Mouse (Mus musculus): ENCODE results near the gene Hamp2. TPM values are rescaled to one million over a fixed set of nuclear protein-coding genes. Genes with fewer than 3 reads are reported as not detected.

The Hamp2 gene
- polyA plus RNA-seq, 1 experiment from 2014 or later: not detected

GRCm38 (mm10) chr7:30891746-30892145, 32.7 kb downstream of the Hamp2 start:
- DNase-seq (ENCODE audit: low spot score): no peak
- Histone ChIP-seq H3K4me1 (replicated peaks; ENCODE audit: control insufficient read depth, insufficient read depth, low read length) (no peaks in the 10 kb centered on the region), H3K36me3 (ENCODE audit: control insufficient read depth, insufficient read depth, low read length) (no peaks in the 10 kb centered on the region), H3K4me3 (ENCODE audit: low read depth, low read length) (no peak overlapping the region), H3K27ac (ENCODE audit: low read depth, low read length) (no peak overlapping the region), H3K9ac (ENCODE audit: low read depth, low read length) (no peak overlapping the region), H3K9me3 (ENCODE audit: control insufficient read depth, low read length) (no peaks in the 10 kb centered on the region), H3K4me2 (no peak overlapping the region), H3K27me3 (replicated peaks; ENCODE audit: control insufficient read depth, insufficient read depth, low read length) (no peaks in the 10 kb centered on the region)
- ATAC-seq (replicated peaks; ENCODE audit: low FRiP score): no peak
- 82% methylated on average over 9 of the region's 9 CpGs for WGBS

GRCm38 (mm10) chr7:30890681-30891080, 33.8 kb downstream of the Hamp2 start:
- Histone ChIP-seq H3K9ac (ENCODE audit: low read depth, low read length) (no peak overlapping the region), H3K4me2 (no peak overlapping the region), H3K4me3 (ENCODE audit: low read depth, low read length) (no peak overlapping the region), H3K27me3 (replicated peaks; ENCODE audit: control insufficient read depth, insufficient read depth, low read length) (no peaks in the 10 kb centered on the region), H3K27ac (ENCODE audit: low read depth, low read length) (no peak overlapping the region), H3K4me1 (replicated peaks; ENCODE audit: control insufficient read depth, insufficient read depth, low read length) (no peaks in the 10 kb centered on the region), H3K36me3 (ENCODE audit: control insufficient read depth, insufficient read depth, low read length) (no peaks in the 10 kb centered on the region), H3K9me3 (ENCODE audit: control insufficient read depth, low read length) (no peaks in the 10 kb centered on the region)
- DNase-seq (ENCODE audit: low spot score): no peak
- no peak for ATAC-seq (replicated peaks; ENCODE audit: low FRiP score)
- WGBS: 49% methylated on average over 2 of the region's 2 CpGs

GRCm38 (mm10) chr7:30888786-30889185, 35.7 kb downstream of the Hamp2 start:
- H3K27ac ChIP-seq (ENCODE audit: low read depth, low read length): no peak overlapping the region
- H3K9me3 ChIP-seq (ENCODE audit: control insufficient read depth, low read length): no peaks in the 10 kb centered on the region
- H3K9ac ChIP-seq (ENCODE audit: low read depth, low read length): no peak overlapping the region
- DNase-seq (ENCODE audit: low spot score) (no peak), ATAC-seq (replicated peaks; ENCODE audit: low FRiP score) (no peak)
- 82% methylated on average over 7 of the region's 7 CpGs for WGBS
- H3K4me3 ChIP-seq (ENCODE audit: low read depth, low read length): no peak overlapping the region
- H3K36me3 ChIP-seq (ENCODE audit: control insufficient read depth, insufficient read depth, low read length): no peaks in the 10 kb centered on the region
- no peaks in the 10 kb centered on the region for H3K27me3 ChIP-seq (replicated peaks; ENCODE audit: control insufficient read depth, insufficient read depth, low read length)
- H3K4me1 ChIP-seq (replicated peaks; ENCODE audit: control insufficient read depth, insufficient read depth, low read length): no peaks in the 10 kb centered on the region
- no peak overlapping the region for H3K4me2 ChIP-seq

GRCm38 (mm10) chr7:30887568-30888188, 36.8 kb downstream of the Hamp2 start:
- Histone ChIP-seq H3K9me3 (ENCODE audit: control insufficient read depth, low read length) (no peaks in the 10 kb centered on the region), H3K27ac (ENCODE audit: low read depth, low read length) (no peak overlapping the region), H3K4me2 (no peak overlapping the region), H3K4me3 (ENCODE audit: low read depth, low read length) (no peak overlapping the region), H3K9ac (ENCODE audit: low read depth, low read length) (no peak overlapping the region), H3K27me3 (replicated peaks; ENCODE audit: control insufficient read depth, insufficient read depth, low read length) (no peaks in the 10 kb centered on the region), H3K36me3 (ENCODE audit: control insufficient read depth, insufficient read depth, low read length) (no peaks in the 10 kb centered on the region), H3K4me1 (replicated peaks; ENCODE audit: control insufficient read depth, insufficient read depth, low read length) (no peaks in the 10 kb centered on the region)
- ATAC-seq (replicated peaks; ENCODE audit: low FRiP score) (no peak), DNase-seq (ENCODE audit: low spot score) (no peak)
- 76% methylated on average over 14 of the region's 14 CpGs for WGBS

GRCm38 (mm10) chr7:30886852-30887251, 37.6 kb downstream of the Hamp2 start:
- Histone ChIP-seq H3K36me3 (ENCODE audit: control insufficient read depth, insufficient read depth, low read length) (no peaks in the 10 kb centered on the region), H3K4me1 (replicated peaks; ENCODE audit: control insufficient read depth, insufficient read depth, low read length) (no peaks in the 10 kb centered on the region), H3K4me2 (no peak overlapping the region), H3K9ac (ENCODE audit: low read depth, low read length) (no peak overlapping the region), H3K27me3 (replicated peaks; ENCODE audit: control insufficient read depth, insufficient read depth, low read length) (no peaks in the 10 kb centered on the region), H3K4me3 (ENCODE audit: low read depth, low read length) (no peak overlapping the region), H3K27ac (ENCODE audit: low read depth, low read length) (no peak overlapping the region), H3K9me3 (ENCODE audit: control insufficient read depth, low read length) (no peaks in the 10 kb centered on the region)
- WGBS: 84% methylated on average over 4 of the region's 4 CpGs
- ATAC-seq (replicated peaks; ENCODE audit: low FRiP score) (no peak), DNase-seq (ENCODE audit: low spot score) (no peak)

DNA sequence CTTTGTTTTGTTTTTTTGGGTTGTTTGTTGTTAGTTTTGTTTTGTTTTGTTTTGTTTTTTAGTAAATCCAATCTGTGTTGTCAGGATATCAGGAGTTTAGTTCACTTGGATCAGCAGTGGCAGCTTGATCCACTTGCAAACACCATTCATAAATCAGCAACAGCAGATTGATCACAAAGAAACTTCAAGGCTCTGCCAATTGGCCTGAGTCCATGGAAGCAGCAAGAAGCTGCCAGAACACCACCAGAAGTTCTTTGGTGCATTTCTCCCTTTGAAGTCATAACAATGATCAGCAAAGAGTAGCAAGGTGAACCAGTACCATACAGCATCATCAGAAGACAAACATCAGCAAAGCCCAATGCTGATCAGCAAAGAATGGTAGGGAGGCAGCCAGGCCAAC, 40.4 kb downstream of the Hamp2 start:
- ATAC-seq (replicated peaks; ENCODE audit: low FRiP score): no peak
- no peaks in the 10 kb centered on the region for H3K4me1 ChIP-seq (replicated peaks; ENCODE audit: control insufficient read depth, insufficient read depth, low read length)
- no peak overlapping the region for H3K4me3 ChIP-seq (ENCODE audit: low read depth, low read length)
- no peak overlapping the region for H3K4me2 ChIP-seq
- no peak overlapping the region for H3K27ac ChIP-seq (ENCODE audit: low read depth, low read length)
- no peaks in the 10 kb centered on the region for H3K27me3 ChIP-seq (replicated peaks; ENCODE audit: control insufficient read depth, insufficient read depth, low read length)
- H3K9me3 ChIP-seq (ENCODE audit: control insufficient read depth, low read length): no peaks in the 10 kb centered on the region
- H3K9ac ChIP-seq (ENCODE audit: low read depth, low read length): no peak overlapping the region
- H3K36me3 ChIP-seq (ENCODE audit: control insufficient read depth, insufficient read depth, low read length): no peaks in the 10 kb centered on the region
- no peak for DNase-seq (ENCODE audit: low spot score)

- no peak for DNase-seq (ENCODE audit: low spot score)
These were observed 43.1 kb downstream of the Hamp2 start for GRCm38 (mm10) chr7:30881367-30881766.

DNA sequence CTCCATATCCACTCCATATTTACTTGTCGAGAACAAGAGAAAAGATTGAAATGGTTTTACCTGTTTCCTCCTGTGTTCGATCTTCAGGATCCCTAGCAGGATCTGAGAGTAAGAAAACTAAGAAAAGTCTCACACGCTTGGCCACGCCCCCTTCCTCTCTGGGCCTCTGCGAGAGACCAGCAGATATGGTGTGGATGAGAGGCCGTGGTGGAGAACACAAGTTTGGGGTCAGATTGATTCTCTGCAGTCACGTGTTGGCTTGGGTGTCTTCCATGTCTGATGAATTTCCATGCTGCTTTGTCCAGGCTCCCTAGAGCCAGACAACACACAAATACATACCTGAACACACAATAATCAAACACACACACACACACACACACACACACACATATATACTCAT, 44.3 kb downstream of the Hamp2 start, which contains the start of gene Cd22:
Gene Cd22, minus strand, starts transcription at position 167 of the 400 bp plus-strand sequence.
- no peak within 1 kb of the TSS for H3K9ac ChIP-seq (ENCODE audit: low read depth, low read length)
- WGBS: 40% methylated on average over 7 of the region's 7 CpGs
- no peaks in the 10 kb centered on the region for H3K27me3 ChIP-seq (replicated peaks; ENCODE audit: control insufficient read depth, insufficient read depth, low read length)
- ATAC-seq (replicated peaks; ENCODE audit: low FRiP score): no peak
- no peaks in the 10 kb centered on the region for H3K4me1 ChIP-seq (replicated peaks; ENCODE audit: control insufficient read depth, insufficient read depth, low read length)
- no peak for DNase-seq (ENCODE audit: low spot score)
- no peak within 1 kb of the TSS for H3K4me2 ChIP-seq
- H3K27ac ChIP-seq (ENCODE audit: low read depth, low read length): no peak within 1 kb of the TSS
- no peak within 1 kb of the TSS for H3K4me3 ChIP-seq (ENCODE audit: low read depth, low read length)
- no peaks in the 10 kb centered on the region for H3K36me3 ChIP-seq (ENCODE audit: control insufficient read depth, insufficient read depth, low read length)
- H3K9me3 ChIP-seq (ENCODE audit: control insufficient read depth, low read length): no peaks in the 10 kb centered on the region

More at GRCm38 (mm10) chr7:30881367-30881766, 43.1 kb downstream of the Hamp2 start:
- Histone ChIP-seq H3K36me3 (ENCODE audit: control insufficient read depth, insufficient read depth, low read length) (no peaks in the 10 kb centered on the region), H3K9me3 (ENCODE audit: control insufficient read depth, low read length) (no peaks in the 10 kb centered on the region), H3K9ac (ENCODE audit: low read depth, low read length) (no peak overlapping the region), H3K27ac (ENCODE audit: low read depth, low read length) (no peak overlapping the region), H3K27me3 (replicated peaks; ENCODE audit: control insufficient read depth, insufficient read depth, low read length) (no peaks in the 10 kb centered on the region), H3K4me3 (ENCODE audit: low read depth, low read length) (no peak overlapping the region), H3K4me1 (replicated peaks; ENCODE audit: control insufficient read depth, insufficient read depth, low read length) (no peaks in the 10 kb centered on the region), H3K4me2 (no peak overlapping the region)
- ATAC-seq (replicated peaks; ENCODE audit: low FRiP score): no peak
- 71% methylated on average over 3 of the region's 3 CpGs for WGBS

- no peaks in the 10 kb centered on the region for H3K9me3 ChIP-seq (ENCODE audit: control insufficient read depth, low read length)
- H3K9ac ChIP-seq (ENCODE audit: low read depth, low read length): no peak overlapping the region
- 74% methylated on average over 6 of the region's 6 CpGs for WGBS
- no peak overlapping the region for H3K4me3 ChIP-seq (ENCODE audit: low read depth, low read length)
- peaks cover 1% of the 10 kb centered on the region; the same call in 1 of the 2 replicates for H3K27me3 ChIP-seq (replicated peaks; ENCODE audit: control insufficient read depth, insufficient read depth, low read length)
- H3K4me1 ChIP-seq (replicated peaks; ENCODE audit: control insufficient read depth, insufficient read depth, low read length): no peaks in the 10 kb centered on the region
- ATAC-seq (replicated peaks; ENCODE audit: low FRiP score) (no peak), DNase-seq (ENCODE audit: low spot score) (no peak)
- no peak overlapping the region for H3K4me2 ChIP-seq
- H3K36me3 ChIP-seq (ENCODE audit: control insufficient read depth, insufficient read depth, low read length): no peaks in the 10 kb centered on the region
- no peak overlapping the region for H3K27ac ChIP-seq (ENCODE audit: low read depth, low read length)
These were observed 45.5 kb downstream of the Hamp2 start for GRCm38 (mm10) chr7:30878950-30879349.
